Mouse (Mus musculus): ENCODE data around the gene Hspb6. TPM values are rescaled to one million over a fixed set of nuclear protein-coding genes. Genes with fewer than 3 reads are reported as not detected.

Gene Hspb6
- total and polyA plus RNA-seq, 3 experiments = 718 to 1,866 (median 804) TPM

DNA sequence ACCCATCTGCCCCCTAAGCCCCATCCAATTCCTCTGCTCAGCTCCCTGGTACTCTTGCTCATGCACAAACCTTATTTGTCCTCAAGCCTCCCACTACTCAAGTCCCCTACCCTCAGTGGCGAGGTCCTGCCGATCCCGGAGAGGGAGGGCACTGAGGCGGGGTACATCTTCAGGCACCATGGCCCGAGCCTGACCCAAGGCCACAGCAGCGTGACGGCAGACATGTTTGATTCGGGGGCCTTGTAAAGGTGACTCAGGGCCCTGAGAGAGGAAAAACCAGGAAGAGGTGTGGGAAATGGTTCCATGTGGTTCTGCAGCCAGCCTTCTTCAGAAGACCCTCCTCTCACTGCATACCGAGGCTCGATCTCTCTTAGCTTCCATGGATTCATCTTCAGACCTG is 32.4 kb downstream of the Hspb6 start:
- no peak overlapping the region for H3K27ac ChIP-seq
- peaks cover 1% of the 10 kb centered on the region for H3K79me2 ChIP-seq (replicated peaks; ENCODE audit: control insufficient read depth, insufficient read depth, low read length)
- TF ChIP-seq CTCF (IDR thresholded peaks at IDR 0.05) = no peak
- no peak for TF ChIP-seq POLR2A (IDR thresholded peaks at IDR 0.05; ENCODE audit: insufficient read depth, low read depth, low read length)
- no peak for TF ChIP-seq EP300 (IDR thresholded peaks at IDR 0.05; ENCODE audit: insufficient read depth, low read depth, low read length)
- no peaks in the 10 kb centered on the region for H3K27me3 ChIP-seq (ENCODE audit: control insufficient read depth, insufficient read depth, low read length)
- DNase-seq = no peak
- intact Hi-C loops (cut with DNase I) = no loop called here
- H3K4me3 ChIP-seq = no peak overlapping the region
- WGBS = 91% methylated on average over 10 of the region's 10 CpGs
- H3K4me1 ChIP-seq (ENCODE audit: control insufficient read depth, insufficient read depth, low read length) = no peaks in the 10 kb centered on the region
- no peak overlapping the region for H3K9ac ChIP-seq (ENCODE audit: low read depth, low read length)
- no peaks in the 10 kb centered on the region for H3K36me3 ChIP-seq (ENCODE audit: control insufficient read depth, insufficient read depth, low read length)

DNA sequence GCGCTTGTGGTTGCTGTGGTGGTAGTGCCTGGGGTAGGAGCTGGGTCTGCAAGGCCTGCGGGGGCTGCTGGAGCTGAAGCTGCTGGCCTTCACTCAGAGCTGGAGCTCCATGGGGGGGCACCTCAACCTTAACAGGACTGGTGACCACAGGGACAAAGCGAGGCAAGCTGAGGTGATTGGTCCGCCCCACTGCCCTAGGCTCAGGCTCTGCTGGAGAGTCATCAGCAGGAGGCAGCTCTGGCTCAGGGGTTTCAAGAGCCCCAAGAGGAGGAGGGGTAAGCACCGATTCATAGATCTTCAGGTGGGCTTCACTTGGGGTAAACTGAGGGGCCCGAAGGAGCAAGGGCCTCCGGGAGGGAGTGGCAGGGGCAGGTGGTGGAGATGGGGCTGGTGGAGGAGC is 33.2 kb downstream of the Hspb6 start:
- no peak for TF ChIP-seq POLR2A (IDR thresholded peaks at IDR 0.05; ENCODE audit: insufficient read depth, low read depth, low read length)
- no peak for TF ChIP-seq CTCF (IDR thresholded peaks at IDR 0.05)
- no peak for TF ChIP-seq EP300 (IDR thresholded peaks at IDR 0.05; ENCODE audit: insufficient read depth, low read depth, low read length)
- Histone ChIP-seq H3K4me1 (ENCODE audit: control insufficient read depth, insufficient read depth, low read length) (no peaks in the 10 kb centered on the region), H3K36me3 (ENCODE audit: control insufficient read depth, insufficient read depth, low read length) (no peaks in the 10 kb centered on the region), H3K4me3 (no peak overlapping the region), H3K27me3 (ENCODE audit: control insufficient read depth, insufficient read depth, low read length) (no peaks in the 10 kb centered on the region), H3K9ac (ENCODE audit: low read depth, low read length) (no peak overlapping the region), H3K79me2 (replicated peaks; ENCODE audit: control insufficient read depth, insufficient read depth, low read length) (peaks cover 1% of the 10 kb centered on the region), H3K27ac (no peak overlapping the region)
- 96% methylated on average over 7 of the region's 7 CpGs for WGBS
- DNase-seq = no peak
- intact Hi-C loops (cut with DNase I) = no loop called here

DNA sequence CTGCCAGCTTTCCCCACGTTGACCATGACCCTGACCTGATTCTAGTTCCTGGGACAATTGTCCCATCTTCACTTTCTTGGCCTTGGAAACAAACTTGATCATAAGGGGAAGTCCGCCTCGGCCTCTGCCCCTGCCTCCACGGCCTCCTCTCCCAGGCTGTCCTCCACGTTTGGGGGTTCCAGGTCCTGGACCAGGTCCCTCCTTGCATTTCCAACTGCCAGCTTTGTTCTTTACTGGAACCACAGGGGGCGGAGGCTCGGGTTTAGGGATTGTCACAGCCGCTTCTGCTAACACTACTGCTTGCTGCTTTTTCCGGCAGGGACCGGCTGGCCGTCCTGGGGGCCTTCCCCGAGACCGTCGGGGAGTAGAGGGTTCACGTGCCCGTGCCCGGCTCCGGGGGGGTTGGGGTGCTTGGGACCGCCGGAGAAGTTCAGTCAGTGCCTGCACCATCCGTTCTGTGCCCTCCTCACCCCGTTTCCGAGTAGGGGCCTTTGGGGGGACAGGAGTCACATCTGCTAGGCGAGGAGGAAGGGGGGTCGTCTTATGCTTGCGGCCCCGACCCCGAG is 34.6 kb downstream of the Hspb6 start:
- no peak for DNase-seq
- no peak overlapping the region for H3K27ac ChIP-seq
- WGBS = 85% methylated on average over 28 of the region's 28 CpGs
- H3K4me1 ChIP-seq (ENCODE audit: control insufficient read depth, insufficient read depth, low read length) = no peaks in the 10 kb centered on the region
- H3K27me3 ChIP-seq (ENCODE audit: control insufficient read depth, insufficient read depth, low read length) = no peaks in the 10 kb centered on the region
- peaks cover 1% of the 10 kb centered on the region for H3K79me2 ChIP-seq (replicated peaks; ENCODE audit: control insufficient read depth, insufficient read depth, low read length)
- no peak overlapping the region for H3K4me3 ChIP-seq
- H3K36me3 ChIP-seq (ENCODE audit: control insufficient read depth, insufficient read depth, low read length) = no peaks in the 10 kb centered on the region
- H3K9ac ChIP-seq (ENCODE audit: low read depth, low read length) = no peak overlapping the region
- TF ChIP-seq POLR2A (IDR thresholded peaks at IDR 0.05; ENCODE audit: insufficient read depth, low read depth, low read length) = no peak
- TF ChIP-seq EP300 (IDR thresholded peaks at IDR 0.05; ENCODE audit: insufficient read depth, low read depth, low read length) = no peak
- no peak for TF ChIP-seq CTCF (IDR thresholded peaks at IDR 0.05)
- intact Hi-C loops (cut with DNase I) = no loop called here

DNA sequence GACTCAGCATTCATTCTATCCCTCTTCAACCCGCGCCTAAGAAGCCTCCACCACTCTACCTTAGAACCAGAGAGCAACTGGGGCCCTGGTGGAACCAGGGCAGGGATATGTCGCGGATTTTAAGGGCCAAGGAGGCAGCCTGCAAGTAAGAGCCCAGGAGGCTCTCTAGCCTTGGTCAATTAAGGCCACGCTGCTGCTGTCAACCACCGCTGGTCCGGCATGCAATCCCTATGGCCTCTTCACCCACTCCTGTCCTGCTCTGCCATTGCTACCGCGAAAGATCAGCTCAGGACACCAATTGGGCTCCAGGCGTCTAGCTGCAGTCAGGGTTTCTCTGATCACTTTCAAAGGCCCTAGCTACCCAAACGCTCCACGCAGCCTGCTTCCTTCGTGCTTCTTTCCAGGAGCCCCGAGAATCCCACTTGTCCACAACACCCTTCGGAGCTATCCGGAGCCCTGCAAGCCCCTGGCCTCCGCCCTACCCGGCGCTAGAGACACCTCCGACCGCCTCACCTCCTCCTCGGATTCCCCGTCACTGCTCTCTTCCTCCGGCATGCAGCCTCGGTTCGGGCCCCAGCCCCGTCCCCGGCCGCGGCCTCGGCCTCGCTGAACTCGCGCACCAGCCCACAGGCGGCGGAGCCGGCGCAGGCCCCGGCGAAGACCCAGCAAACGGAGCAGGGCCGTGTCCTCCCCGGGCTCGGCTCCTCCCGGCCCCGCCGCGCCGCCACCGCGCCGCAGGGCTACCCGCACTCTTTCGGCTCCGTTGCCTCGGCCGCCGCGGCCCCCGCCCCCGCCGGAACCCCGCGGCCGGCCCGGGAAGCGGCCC is 36.1 kb downstream of the Hspb6 start:
- H3K27me3 ChIP-seq (ENCODE audit: control insufficient read depth, insufficient read depth, low read length) = no peaks in the 10 kb centered on the region
- peaks cover 1% of the 10 kb centered on the region for H3K79me2 ChIP-seq (replicated peaks; ENCODE audit: control insufficient read depth, insufficient read depth, low read length)
- under 1% methylated on average over 43 of the region's 67 CpGs for WGBS
- peak overlapping the region; percentile 83 for H3K4me3 ChIP-seq
- H3K4me1 ChIP-seq (ENCODE audit: control insufficient read depth, insufficient read depth, low read length) = no peaks in the 10 kb centered on the region
- intact Hi-C loops (cut with DNase I) = loop anchor here (1.0 to 2.0 kb wide), 2 partner anchors 25 to 63 kb away; partner anchors contain the start of genes Gm49396, Psenen, Rbm42 and U2af1l4
- no peak for DNase-seq
- H3K9ac ChIP-seq (ENCODE audit: low read depth, low read length) = peak overlapping the region; percentile 90
- TF ChIP-seq EP300 (IDR thresholded peaks at IDR 0.05; ENCODE audit: insufficient read depth, low read depth, low read length) (no peak), POLR2A (IDR thresholded peaks at IDR 0.05; ENCODE audit: insufficient read depth, low read depth, low read length) (no peak), CTCF (IDR thresholded peaks at IDR 0.05) (no peak)
- no peaks in the 10 kb centered on the region for H3K36me3 ChIP-seq (ENCODE audit: control insufficient read depth, insufficient read depth, low read length)
- H3K27ac ChIP-seq = peak overlapping the region; percentile 87

DNA sequence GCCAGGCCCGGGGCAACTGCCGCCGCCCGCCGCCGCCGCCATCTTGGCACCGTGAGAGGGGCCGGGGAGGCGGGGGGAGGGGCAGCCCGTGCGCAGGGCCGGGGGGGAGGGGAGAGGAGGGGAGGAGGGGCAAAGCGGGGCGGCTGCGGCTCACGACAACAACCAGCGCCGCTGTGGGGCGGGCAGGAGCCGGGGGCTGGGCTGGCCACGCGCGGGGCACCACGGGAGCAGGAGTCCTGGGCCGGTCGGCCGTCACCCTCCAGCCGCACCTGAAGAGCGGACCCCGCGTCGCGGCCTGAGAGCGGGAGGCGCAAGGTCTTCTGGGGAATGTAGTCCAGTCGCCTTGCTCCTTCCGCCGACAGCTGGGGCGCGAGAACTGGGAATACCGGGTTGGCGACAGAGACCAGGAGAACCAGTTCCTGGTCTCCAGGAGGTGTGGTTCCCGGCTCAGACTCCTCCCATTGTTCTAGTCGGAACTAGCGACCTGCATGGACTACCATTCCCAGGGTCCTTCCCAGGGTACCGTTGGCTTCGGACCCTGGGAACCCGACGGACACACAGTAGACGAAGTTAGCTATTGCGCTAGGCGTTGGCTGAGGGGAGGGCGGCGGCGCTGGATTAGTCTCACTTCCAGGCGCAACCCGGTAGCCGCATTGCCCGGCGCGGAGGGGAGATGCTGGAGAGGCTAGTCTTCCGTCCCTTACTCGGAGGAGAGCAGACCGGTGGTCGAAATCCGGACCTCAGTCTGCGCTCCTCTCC is 36.9 kb downstream of the Hspb6 start, which contains the start of gene Kmt2b:
Gene Kmt2b (minus strand): TSS at position 51 of the 759 bp plus-strand sequence.
- no peaks in the 10 kb centered on the region for H3K27me3 ChIP-seq (ENCODE audit: control insufficient read depth, insufficient read depth, low read length)
- H3K27ac ChIP-seq = peak within 1 kb of the TSS; percentile 87
- no peaks in the 10 kb centered on the region for H3K4me1 ChIP-seq (ENCODE audit: control insufficient read depth, insufficient read depth, low read length)
- peaks cover 1% of the 10 kb centered on the region for H3K79me2 ChIP-seq (replicated peaks; ENCODE audit: control insufficient read depth, insufficient read depth, low read length)
- intact Hi-C loops (cut with DNase I) = loop anchor here (1.0 to 2.0 kb wide), 4 partner anchors 24 to 62 kb away; partner anchors contain the start of genes Gm49396, Psenen, Rbm42 and U2af1l4
- TF ChIP-seq POLR2A (IDR thresholded peaks at IDR 0.05; ENCODE audit: insufficient read depth, low read depth, low read length) = peak; percentile 87
- no peak for TF ChIP-seq CTCF (IDR thresholded peaks at IDR 0.05)
- TF ChIP-seq EP300 (IDR thresholded peaks at IDR 0.05; ENCODE audit: insufficient read depth, low read depth, low read length) = peak; percentile 68
- no peaks in the 10 kb centered on the region for H3K36me3 ChIP-seq (ENCODE audit: control insufficient read depth, insufficient read depth, low read length)
- H3K9ac ChIP-seq (ENCODE audit: low read depth, low read length) = peak within 1 kb of the TSS; percentile 90
- DNase-seq = peak; percentile 95 to 99
- under 1% methylated on average over 53 of the region's 68 CpGs for WGBS
- peak within 1 kb of the TSS; percentile 83 for H3K4me3 ChIP-seq
